Mouse (Mus musculus) neutrophil, adult 5-6 weeks (primary cell): Measurements from ENCODE around the gene Hapln4. TPM values are rescaled to one million over a fixed set of nuclear protein-coding genes. Genes with fewer than 3 reads are reported as not detected.
A peak's percentile ranks its signal among the peaks of the same experiment; 100 is the strongest.

Experiments used
- ATAC-seq: fragments of 151-379, 151-347 bp; 2 replicates; pipeline ENCODE4 v1.8.0; 2017; ENCODE audit warnings: mild to moderate bottlenecking, moderate TSS enrichment; ENCODE audit not compliant: insufficient number of reproducible peaks, poor library complexity, low FRiP score, severe bottlenecking; ENCODE audit errors: extremely low read depth
- total RNA-seq: library from RNA; stranded (forward); fragments of 200-1000 nt; gene quantifications from 2 replicates; pipeline ENCODE4 v1.2.3, GENCODE M21; 2017

The Hapln4 gene
- total RNA-seq, 1 experiment from 2014 or later, result not detected

DNA sequence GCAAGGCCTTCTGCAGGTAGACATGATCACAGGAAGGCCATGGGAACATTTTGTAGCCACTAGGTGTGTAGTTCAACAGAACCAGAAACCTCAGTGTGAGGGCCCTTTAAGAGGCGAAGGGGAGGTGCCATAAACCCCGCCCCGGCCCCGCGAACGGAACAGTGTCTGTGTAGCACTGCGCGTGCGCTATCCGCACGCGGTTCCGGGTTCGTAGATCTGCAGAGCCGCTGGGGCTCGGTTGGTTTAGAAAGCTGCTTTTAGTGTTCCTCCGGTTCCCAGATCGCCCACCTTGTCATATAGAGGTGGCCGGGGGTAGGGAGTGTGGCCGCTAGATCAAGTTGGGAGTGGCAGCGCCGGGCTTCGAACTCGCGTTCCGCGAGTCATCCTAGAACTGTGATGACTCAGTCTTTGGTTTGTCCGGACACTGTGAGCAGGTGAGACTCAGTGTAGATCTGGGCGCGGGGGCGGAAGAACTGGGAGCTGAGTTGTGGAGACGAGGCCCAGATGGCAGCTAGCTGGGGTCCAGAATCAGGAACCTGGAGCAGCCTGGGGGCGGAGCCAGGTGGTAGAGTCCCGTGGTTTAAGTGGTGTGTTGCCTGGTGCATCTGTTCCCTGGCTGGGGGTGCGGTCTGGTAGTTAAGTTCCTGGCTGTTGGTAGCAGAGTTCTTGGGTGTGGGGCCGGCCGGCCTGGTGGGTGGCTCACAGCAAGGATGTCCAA lies 48.1 kb downstream of the Hapln4 start, which contains the start of gene Nr2c2ap:
Gene Nr2c2ap (plus strand): TSS at position 168 of the 718 bp plus-strand sequence.
- ATAC-seq, result peak; percentile 86

GRCm38 (mm10) chr8:70134086-70134485 lies 50.8 kb downstream of the Hapln4 start:
- no peak for ATAC-seq

DNA sequence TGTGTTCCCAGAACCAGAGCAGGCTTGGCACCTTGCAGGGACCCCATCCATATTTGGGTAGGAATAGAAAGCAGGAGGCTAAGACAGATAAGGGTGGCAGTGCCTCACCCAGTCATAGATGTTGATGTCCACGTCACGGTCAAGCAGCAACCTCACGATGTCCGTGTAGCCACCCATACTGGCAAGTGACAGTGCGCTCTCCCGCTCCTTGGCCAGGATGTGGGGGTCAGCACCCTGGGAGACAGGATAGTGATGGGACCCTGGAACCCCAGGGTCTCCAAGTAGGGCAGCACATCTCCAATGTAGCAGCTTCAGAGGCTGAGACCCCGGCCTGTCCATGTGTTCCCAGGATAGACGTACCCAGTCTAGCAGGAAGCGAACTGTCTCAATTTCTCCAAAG lies 51.7 kb downstream of the Hapln4 start:
- no peak for ATAC-seq

GRCm38 (mm10) chr8:70136591-70136990 lies 53.3 kb downstream of the Hapln4 start:
- ATAC-seq, result no peak

DNA sequence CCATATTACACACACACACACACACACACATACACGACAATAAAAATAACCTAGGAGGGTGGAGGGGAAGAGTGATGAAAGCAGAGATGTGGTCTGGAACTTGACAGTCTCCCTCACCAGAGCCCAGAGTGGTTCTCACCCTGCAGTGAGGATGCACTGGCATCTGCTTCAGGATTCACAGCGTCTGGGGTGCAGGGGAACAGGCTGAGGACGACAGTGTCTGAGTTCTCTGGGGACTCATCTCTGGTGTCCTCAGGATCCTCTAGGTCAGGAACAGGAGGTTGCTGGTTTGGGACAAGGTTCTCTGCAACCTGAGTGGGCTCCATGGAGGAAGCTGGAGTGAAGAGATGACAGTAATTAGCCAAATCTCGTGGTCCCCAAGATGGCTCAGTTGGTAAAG lies 54.6 kb downstream of the Hapln4 start:
- no peak for ATAC-seq

DNA sequence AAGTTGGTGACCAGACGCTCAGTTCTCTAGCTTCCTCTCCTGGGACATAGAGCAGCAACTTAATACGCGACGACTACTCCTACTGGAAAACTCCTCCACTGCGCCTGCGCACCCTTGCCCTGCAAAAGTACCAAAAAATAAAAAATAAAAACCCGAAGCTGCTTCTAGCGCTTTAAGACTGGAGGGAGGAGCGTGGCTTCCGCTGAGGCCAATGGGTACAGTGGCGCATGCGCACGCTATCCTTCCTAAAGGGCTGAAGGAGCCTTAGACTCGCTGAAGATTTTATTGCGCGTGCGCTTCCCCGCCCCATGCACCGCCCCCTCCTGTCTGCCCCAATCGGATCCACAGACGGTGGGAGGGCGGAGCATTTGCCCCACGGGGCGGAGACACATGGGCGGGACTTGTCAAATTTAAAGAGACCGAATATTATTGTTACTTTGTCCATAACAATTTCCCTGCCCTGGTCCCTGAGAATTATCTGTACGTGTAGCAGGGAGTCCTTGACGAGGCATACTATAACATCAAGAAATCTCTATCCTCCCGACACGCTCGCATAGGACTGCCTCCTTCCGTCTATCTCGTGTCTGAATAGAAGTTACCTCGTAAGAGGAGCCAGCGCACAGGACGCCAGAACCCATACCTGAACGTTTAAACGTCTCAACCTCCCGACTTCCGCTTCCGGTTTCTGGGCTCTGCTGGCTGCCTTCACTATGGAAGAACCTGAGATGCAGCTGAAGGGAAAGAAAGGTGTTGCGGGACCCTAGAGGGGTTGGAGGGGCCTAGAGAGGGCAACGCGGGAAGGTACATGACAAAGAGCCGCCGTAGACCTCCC lies 56.0 kb downstream of the Hapln4 start, which contains the start of the genes Rfxank, Borcs8 and Mef2b:
Gene Rfxank (minus strand): TSS at position 129 of the 832 bp plus-strand sequence.
Gene Borcs8 (plus strand): TSS at position 474 of the 832 bp plus-strand sequence.
Gene Mef2b (plus strand): TSS at position 686 of the 832 bp plus-strand sequence.
- ATAC-seq, result peak; percentile 93

DNA sequence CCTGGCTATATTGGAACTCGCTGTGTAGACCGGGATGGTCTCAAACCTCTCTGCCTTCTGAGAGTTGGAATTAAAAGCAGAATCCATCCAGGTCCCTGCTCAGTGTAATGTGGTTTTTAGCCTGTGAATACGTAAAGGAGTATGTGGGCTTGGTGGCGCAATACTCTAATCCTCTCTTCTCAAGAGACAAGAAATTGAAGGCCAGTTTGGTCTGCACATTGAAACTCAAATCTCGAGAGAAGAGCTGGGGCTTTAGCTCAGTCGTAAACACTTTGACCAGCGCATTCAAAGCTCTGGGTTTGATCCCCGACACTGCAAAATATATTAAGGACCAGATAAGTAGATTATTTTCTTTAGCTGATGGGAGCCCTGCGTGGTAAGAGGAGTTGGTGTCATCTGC lies 56.7 kb downstream of the Hapln4 start:
- ATAC-seq, result no peak

Other genes with a start within 250 kb of the Hapln4 start
- not detected in 2 replicates for gene Cilp2, start 195.8 kb upstream of the Hapln4 start, total RNA-seq
- 0.93 and 1.7 TPM in 2 replicates for gene Tssk6, start 181.3 kb upstream of the Hapln4 start, total RNA-seq
- gene Ndufa13, start 180.9 kb upstream of the Hapln4 start, total RNA-seq, result 55.9 and 58.3 TPM in 2 replicates
- 0.61 TPM in 1 of 2 replicates, not detected in the other for gene Yjefn3, start 180.7 kb upstream of the Hapln4 start, total RNA-seq
- gene Gatad2a, start 87.1 kb upstream of the Hapln4 start, total RNA-seq, result 52.6 and 64.2 TPM in 2 replicates
- gene Mau2, start 40.7 kb upstream of the Hapln4 start, total RNA-seq, result 104 and 111 TPM in 2 replicates
- gene Sugp1, start 40.6 kb upstream of the Hapln4 start, total RNA-seq, result 46.8 and 51.9 TPM in 2 replicates
- 0.74 and 0.93 TPM in 2 replicates for gene Tm6sf2, start 10.5 kb upstream of the Hapln4 start, total RNA-seq
- gene Ncan, start 37.4 kb downstream of the Hapln4 start, total RNA-seq, result not detected in 2 replicates
- 4.7 and 5.2 TPM in 2 replicates for gene Nr2c2ap, start 47.9 kb downstream of the Hapln4 start, total RNA-seq
- gene Rfxank, start 55.7 kb downstream of the Hapln4 start, total RNA-seq, result 17.1 and 18.7 TPM in 2 replicates
- gene Borcs8, start 56.0 kb downstream of the Hapln4 start, total RNA-seq, result 55.7 and 63.4 TPM in 2 replicates
- gene Mef2b, start 56.3 kb downstream of the Hapln4 start, total RNA-seq, result 0.70 and 0.86 TPM in 2 replicates
- 6.8 and 15.2 TPM in 2 replicates for gene Tmem161a, start 88.9 kb downstream of the Hapln4 start, total RNA-seq
- 3.2 and 5.0 TPM in 2 replicates for gene Slc25a42, start 128.8 kb downstream of the Hapln4 start, total RNA-seq
- gene Sugp2, start 150.8 kb downstream of the Hapln4 start, total RNA-seq, result 39.7 and 43.2 TPM in 2 replicates
- gene Armc6, start 151.0 kb downstream of the Hapln4 start, total RNA-seq, result 5.8 and 6.9 TPM in 2 replicates
- gene Homer3, start 199.4 kb downstream of the Hapln4 start, total RNA-seq, result 4.4 and 6.3 TPM in 2 replicates
- gene Ddx49, start 219.0 kb downstream of the Hapln4 start, total RNA-seq, result 50.1 and 57.6 TPM in 2 replicates
- 67.8 and 67.9 TPM in 2 replicates for gene Cope, start 219.1 kb downstream of the Hapln4 start, total RNA-seq
- gene Cers1, start 232.3 kb downstream of the Hapln4 start, total RNA-seq, result not detected in 2 replicates
- gene Gdf1, start 246.4 kb downstream of the Hapln4 start, total RNA-seq, result not detected in 2 replicates